Mouse (Mus musculus): Measurements from ENCODE around the gene Coil.

- peak; percentile 91 for TF ChIP-seq CTCF (IDR thresholded peaks at IDR 0.05; ENCODE audit: control insufficient read depth, insufficient read depth, insufficient replicate concordance, low read depth, low read length)
- no peak for TF ChIP-seq POLR2A (IDR thresholded peaks at IDR 0.05; ENCODE audit: control insufficient read depth, low read depth, low read length)
Observed at GRCm38 (mm10) chr11:89039325-89039724, 69.3 kb downstream of the Coil start.

Data from testis, adult 2 months (tissue).